Mouse (Mus musculus) cortical plate, adult 2 months (tissue): ENCODE results near the gene Map3k12.

Source experiments
- CTCF ChIP-seq: fragments of 200-500 bp; IDR thresholded peaks from 2 replicates; pipeline ENCODE4 v1.5.1; 2011; ENCODE audit warnings: mild to moderate bottlenecking, control low read depth, low read length; ENCODE audit not compliant: insufficient read depth; ENCODE audit errors: extremely low read depth
- POLR2A ChIP-seq: fragments of 200-500 bp; IDR thresholded peaks from 2 replicates; pipeline ENCODE4 v1.6.1; 2011; ENCODE audit warnings: mild to moderate bottlenecking, low read length, control low read depth; ENCODE audit not compliant: insufficient read depth; ENCODE audit errors: extremely low read depth

DNA sequence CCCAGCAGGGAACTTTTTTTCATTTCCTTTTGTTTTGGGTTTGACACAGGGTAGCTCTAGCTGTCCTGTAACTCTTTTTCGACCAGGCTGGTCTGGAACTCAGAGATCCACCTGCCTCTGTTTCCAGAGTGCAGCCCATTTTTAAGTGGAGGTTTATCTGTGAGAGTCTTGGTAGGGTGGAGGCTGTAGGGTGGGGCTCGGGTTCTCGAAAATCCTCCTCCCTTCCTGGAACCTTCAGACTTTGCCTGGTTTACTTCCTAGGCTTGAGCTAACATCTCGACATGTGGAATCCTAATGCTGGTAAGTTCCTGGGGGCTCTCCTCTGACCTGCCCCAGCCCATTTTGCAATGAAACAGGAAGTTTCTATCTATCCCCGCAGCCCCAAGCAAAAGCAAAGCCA is 57.0 kb downstream of the Map3k12 start:
- TF ChIP-seq POLR2A = no peak
- TF ChIP-seq CTCF = no peak
